Mouse (Mus musculus) left cerebral cortex, adult 2 months (tissue): Measurements from ENCODE around the gene Ppp1r11. TPM values are rescaled to one million over a fixed set of nuclear protein-coding genes. Genes with fewer than 3 reads are reported as not detected.

Experiments
- DNase-seq, 2 experiments: peaks; one replicate each; pipeline ENCODE4 v3.0.0; 2021 to 2022; ENCODE audit warnings: low spot score in 2 of 2, mixed read lengths in 1 of 2; ENCODE audit errors: extremely low spot score in 1 of 2
- H3K27ac ChIP-seq: fragments of 200-600 bp; 2 replicates; pipeline ENCODE4 v1.8.1; 2022
- H3K4me3 ChIP-seq: fragments of 200-600 bp; 2 replicates; pipeline ENCODE4 v1.8.1; 2022
- CTCF ChIP-seq: fragments of 200-600 bp; IDR thresholded peaks from 2 replicates; pipeline ENCODE4 v1.8.1; 2022; ENCODE audit warnings: antibody characterized with exemption, mild to moderate bottlenecking, moderate library complexity
- intact Hi-C: fragments of 180-260 bp; cut with DNase I; formaldehyde crosslinking; loops from one replicate; pipeline ENCODE4 v1.15.1; 2025
- total RNA-seq, 2 experiments: library from RNA; stranded (reverse); gene quantifications; 2 replicates each; pipeline ENCODE4 v1.2.3; 2021

Gene Ppp1r11
- total RNA-seq, 2 experiments from 2014 or later = 132 to 146 TPM

DNA sequence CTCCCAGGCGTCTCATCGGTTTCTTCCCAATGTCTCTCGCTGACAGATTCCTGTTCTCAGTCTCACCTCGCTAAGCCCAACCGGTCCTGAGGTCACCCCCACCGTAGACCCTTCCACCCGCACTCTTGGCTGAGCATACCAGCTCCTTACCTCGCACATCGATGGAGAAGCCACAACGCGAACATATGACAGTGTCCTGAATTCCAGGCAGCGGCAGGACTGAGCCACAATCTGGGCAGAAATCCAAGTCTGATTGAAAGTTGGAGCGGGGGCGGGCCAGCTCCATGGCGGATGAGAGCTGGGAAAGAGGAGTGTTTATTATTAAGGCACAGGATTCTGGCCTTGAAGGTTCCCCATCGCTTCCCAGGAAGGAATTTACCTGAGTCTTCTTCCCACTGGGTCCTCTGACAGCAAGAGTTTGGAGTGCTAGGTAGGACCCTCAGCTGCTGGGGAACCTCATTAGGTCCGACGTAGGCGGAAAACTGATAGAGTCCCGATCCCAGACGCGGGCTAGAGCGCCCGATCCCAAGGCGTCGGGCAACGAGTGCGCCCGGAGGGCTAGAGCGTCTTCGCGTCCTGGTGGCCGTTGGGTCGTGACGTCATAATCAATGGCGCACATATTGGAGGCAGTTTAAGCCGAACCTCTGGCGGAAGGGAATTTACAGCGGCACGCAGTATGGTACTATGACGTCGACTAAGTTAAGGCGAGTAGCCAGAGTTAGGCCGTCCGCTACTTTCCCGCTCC lies 6.6 kb upstream of the Ppp1r11 start, which contains the start of the genes Znrd1 and Znrd1as:
TSS of gene Znrd1 (minus strand) at position 561 of the 745 bp plus-strand sequence.
TSS of gene Znrd1as (plus strand) at position 594 of the 745 bp plus-strand sequence.
- DNase-seq = peak; percentile 94 to 95
- peak within 1 kb of the TSS; percentile 88 for H3K27ac ChIP-seq
- intact Hi-C loops = loop anchor here (1.0 to 5.0 kb wide), 4 partner anchors 16 to 121 kb away; partner anchors contain the start of genes Rnf39 and Trim26
- H3K4me3 ChIP-seq = peak within 1 kb of the TSS; percentile 94
- no peak for TF ChIP-seq CTCF

DNA sequence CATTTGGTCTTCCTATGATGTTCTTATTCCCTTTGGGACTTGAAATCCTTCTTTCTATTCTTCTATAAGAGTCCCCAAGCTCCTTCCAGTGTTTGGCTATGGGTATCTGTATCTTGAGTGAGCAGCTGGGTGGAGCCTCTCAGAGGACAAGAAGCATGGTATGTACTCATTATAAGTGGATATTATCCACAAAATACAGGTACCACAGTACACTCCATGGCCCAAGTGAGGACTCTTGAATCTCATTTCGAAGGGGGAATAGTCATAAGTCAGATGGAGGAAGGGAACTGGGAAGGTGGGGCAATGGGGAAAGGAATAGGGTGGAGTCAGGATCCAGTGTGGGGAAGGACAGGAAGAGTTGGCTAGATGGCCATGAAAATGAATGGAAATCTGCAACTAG lies 1.5 kb upstream of the Ppp1r11 start:
- no peak for DNase-seq
- H3K27ac ChIP-seq = no peak overlapping the region
- intact Hi-C loops = no loop called here
- H3K4me3 ChIP-seq = no peak overlapping the region
- no peak for TF ChIP-seq CTCF

DNA sequence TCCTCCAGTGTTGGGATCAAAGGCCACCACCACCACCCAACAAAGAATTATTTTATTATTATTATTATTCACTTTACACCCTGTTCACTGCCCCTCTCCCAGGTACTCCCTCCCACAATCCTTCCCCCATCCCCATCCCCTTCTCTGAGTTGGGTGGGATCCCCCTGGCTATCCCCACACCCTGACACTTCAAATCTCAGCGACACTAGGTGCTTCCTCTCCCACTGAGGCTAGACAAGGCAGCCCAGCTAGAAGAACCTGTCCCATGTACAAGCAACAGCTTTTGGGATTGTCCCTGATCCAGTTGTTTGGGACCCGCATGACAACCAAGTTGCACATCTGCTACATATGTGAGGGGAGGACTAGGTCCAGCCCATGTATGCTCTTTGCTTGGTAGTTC lies 1.1 kb upstream of the Ppp1r11 start:
- DNase-seq = no peak
- H3K27ac ChIP-seq = no peak overlapping the region
- no peak overlapping the region for H3K4me3 ChIP-seq
- TF ChIP-seq CTCF = no peak
- intact Hi-C loops = no loop called here

DNA sequence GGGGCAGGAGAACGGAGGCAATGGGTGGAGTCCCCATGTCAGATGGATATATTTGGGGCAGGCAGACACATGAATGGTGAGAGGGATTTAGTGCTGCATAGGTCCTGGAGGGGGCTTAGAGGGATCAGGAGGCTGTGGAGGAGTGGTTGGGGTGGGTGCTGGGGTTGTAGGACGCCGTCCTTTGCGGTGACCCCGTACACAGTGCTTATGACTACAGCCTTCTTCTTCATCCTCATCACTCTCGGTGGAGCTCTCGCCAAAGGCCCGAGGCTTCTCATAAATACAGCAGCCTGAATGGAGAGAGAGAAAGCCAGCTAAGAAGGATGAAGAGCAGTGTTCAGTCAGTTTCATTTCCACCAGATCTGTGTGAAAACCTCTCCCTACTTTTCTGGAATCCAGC lies 2.3 kb downstream of the Ppp1r11 start:
- no peak for TF ChIP-seq CTCF
- no peak for DNase-seq
- Histone ChIP-seq H3K27ac (no peak overlapping the region), H3K4me3 (no peak overlapping the region)
- intact Hi-C loops = no loop called here

DNA sequence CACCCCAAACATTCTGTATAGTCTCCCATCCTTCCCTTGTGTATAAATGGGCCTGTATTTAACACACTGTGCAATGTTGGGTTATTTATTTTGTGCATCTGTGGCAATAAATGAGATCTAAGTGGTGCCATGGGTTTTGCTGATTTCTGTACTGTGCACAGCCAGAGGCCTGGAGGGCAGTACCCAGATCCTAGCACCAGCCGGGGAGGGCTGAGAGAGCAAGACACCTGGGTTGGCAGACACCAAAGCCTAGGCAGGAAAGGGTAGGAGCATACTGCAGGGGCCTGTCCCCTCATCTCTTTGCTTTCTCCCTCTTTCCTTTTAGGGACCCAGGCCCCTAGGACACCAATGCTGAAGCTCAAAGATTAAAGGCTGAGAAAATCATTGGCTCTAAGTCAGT lies 3.3 kb downstream of the Ppp1r11 start:
- H3K27ac ChIP-seq = no peak overlapping the region
- no peak overlapping the region for H3K4me3 ChIP-seq
- DNase-seq = no peak
- intact Hi-C loops = no loop called here
- TF ChIP-seq CTCF = no peak

DNA sequence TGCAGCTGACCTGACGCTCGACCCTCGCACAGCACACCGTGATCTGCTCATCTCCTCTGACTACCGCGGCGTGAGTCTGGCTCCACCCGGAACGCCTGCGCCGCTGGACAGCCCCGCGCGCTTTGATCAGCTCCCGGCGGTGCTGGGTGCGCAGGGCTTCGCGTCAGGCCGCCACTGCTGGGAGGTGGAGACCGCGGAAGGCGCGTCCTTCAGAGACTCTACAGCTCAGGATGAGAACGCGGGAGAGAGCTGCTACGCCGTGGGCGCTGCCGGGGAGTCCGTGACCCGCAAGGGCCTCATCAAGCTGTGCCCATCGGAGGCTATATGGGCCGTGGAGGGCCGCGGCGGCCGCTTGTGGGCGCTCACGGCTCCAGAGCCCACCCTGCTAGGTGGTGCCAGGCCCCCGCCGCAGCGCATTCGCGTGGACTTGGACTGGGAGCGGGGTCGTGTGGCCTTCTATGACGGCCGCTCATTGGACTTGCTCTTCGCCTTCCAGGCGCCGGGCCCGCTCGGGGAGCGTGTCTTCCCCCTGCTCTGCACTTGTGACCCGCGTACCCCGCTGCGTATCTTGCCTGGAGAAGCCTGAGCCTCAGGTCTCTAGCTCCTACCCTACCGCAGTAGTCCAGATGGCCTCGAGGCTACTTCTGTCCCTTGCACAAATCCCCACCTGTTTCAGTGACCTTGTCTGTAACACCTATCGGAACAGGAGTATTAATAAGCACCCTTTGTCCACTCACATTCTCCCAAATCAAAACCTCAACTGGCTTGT lies 4.3 kb downstream of the Ppp1r11 start:
- peak overlapping the region; percentile 87 for H3K27ac ChIP-seq
- DNase-seq = peak; percentile 67 to 71
- peak overlapping the region; percentile 55 for H3K4me3 ChIP-seq
- intact Hi-C loops = loop anchor here (2.0 kb wide), 1 partner anchor 100 kb away; no protein-coding TSS in a partner anchor
- TF ChIP-seq CTCF = peak; percentile 33

DNA sequence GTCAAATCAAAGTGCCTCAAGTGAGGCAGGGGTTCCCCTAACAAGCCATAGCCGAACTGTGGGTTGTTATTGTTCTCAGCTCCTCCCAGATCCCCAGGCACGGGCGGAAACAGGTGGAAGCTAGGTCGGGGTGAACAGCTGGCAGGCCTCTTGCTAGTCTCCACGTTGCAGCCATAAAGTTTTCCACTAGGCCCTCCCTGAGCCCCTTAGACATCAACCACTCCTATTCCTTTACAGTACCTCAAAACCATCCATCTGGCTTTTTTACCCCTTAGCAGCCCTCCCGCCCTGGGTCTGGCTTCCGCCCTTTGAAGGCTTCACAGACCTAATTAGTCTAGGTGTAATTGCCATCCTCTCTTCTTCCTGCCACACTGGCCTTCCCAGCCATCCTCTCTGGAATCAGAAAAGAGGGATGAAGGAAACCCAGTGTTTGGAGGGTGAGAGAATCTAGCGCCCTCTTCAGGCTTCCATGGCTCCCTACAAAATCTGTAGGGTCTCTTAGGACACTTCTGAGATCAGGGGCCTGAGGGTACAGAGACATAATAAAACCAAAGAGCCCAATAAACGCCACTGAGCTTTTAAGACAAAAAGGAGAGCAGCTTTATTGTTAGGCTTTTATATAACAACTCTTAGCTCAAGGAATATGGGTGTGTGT lies 7.3 kb downstream of the Ppp1r11 start:
- intact Hi-C loops = no loop called here
- H3K4me3 ChIP-seq = peak overlapping the region; percentile 39
- DNase-seq = peak in 1 of 2 experiments; percentile 36

DNA sequence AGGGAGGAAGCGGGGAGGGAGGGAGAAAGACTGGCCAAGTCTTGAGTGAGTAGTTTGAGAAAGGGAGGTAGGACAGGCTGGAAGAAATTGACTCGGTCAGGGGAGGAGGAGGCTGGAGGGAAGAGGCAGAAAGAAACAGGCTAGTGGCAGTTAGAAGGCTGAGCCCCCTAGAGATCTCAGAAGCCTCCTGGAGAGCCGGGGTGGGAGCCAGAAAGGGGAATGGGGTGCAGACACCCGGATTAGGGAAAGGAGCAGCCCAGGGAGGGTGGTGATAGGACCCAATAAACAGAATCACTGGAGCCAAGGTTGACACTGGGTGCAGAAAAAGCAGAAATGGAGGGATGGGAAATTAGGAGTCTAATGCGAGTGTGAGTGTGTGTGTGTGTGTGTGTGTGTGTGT lies 7.8 kb downstream of the Ppp1r11 start:
- no peak for TF ChIP-seq CTCF
- peak overlapping the region; percentile 89 for H3K27ac ChIP-seq
- DNase-seq = no peak
- H3K4me3 ChIP-seq = peak overlapping the region; percentile 58
- intact Hi-C loops = loop anchor here (2.0 kb wide), 1 partner anchor 15 kb away; no protein-coding TSS in a partner anchor

More for the DNA sequence above, 7.3 kb downstream of the Ppp1r11 start:
- TF ChIP-seq CTCF = peak; percentile 61
- H3K27ac ChIP-seq = no peak overlapping the region

DNA sequence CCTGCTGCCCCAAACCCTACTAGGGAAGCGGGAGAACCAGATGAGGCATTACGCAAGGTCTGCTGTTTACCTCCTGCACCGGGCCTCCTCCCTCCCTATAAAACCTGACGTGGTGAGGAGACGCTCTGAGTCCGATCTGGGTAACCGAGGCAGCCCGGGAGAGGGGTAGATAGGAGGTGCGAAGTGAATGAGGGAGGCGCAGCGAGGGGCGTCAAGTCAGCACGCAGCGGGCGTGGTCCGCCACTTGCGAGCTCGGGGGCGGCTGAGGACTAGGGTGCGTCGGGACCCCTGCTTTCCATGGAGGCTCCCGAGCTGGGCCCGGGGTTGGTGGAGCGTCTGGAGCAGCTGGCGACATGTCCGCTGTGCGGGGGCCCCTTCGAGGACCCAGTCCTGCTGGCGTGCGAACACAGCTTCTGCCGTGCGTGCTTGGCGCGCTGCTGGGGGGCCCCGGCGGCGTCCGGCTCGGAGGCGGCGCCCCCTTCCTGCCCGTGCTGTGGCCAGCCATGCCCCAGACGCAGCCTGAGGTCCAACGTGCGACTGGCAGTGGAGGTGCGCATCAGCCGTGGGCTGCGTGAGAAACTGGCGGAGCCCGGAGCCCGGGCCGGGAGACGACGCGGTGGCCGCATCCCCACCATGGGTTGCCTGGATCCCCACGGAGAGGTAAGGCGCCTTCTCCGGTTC lies 8.6 kb downstream of the Ppp1r11 start, which contains the start of gene Rnf39:
TSS of gene Rnf39 (plus strand) at position 128 of the 681 bp plus-strand sequence.
- intact Hi-C loops = loop anchor here (1.0 to 2.0 kb wide), 2 partner anchors 14 to 15 kb away; partner anchors contain the start of genes Znrd1 and Znrd1as
- DNase-seq = peak in 1 of 2 experiments; percentile 59
- peak within 1 kb of the TSS; percentile 58 for H3K4me3 ChIP-seq
- no peak for TF ChIP-seq CTCF
- H3K27ac ChIP-seq = peak within 1 kb of the TSS; percentile 89

DNA sequence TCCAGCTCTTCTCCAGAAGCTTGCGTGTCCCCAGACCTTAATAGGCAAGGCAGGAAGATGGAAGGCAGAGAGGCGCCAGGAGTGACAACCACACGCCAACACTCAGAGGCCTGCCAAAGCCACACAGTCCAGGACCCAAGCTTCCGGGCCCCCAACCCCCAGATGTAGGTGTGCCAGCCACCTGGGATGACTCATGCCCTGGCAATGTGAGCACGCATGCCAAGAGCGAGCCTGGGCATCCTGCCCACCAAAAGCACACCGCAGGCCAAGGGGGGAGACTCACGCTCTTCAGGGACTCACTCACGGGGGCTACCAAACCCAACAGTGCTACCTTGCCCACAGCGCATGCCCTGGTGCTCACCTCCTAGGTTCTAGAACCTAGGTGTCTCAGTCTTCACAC lies 9.2 kb downstream of the Ppp1r11 start:
- peak overlapping the region; percentile 89 for H3K27ac ChIP-seq
- intact Hi-C loops = loop anchor here (1.0 to 2.0 kb wide), 2 partner anchors 14 to 16 kb away; partner anchors contain the start of genes Znrd1 and Znrd1as
- peak overlapping the region; percentile 58 for H3K4me3 ChIP-seq
- TF ChIP-seq CTCF = no peak
- DNase-seq = peak; percentile 50 to 78

DNA sequence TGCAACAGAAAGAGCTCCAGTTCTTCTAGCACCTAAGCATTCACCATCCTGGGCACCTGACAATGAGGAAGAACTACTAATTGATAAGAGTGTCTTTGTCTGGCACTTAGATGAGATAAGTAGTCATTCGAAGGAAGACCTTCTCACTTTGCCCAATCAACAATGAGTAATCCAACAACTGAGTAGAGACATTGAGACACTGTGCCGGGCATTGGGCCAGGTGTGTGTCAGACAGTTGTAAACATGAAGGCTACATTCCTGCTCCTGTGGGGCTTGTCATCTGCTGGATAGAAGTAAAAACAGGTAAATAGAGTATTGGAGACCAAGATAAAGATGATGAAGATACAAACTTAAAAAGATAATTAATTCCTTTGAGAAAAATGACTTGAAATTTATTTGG lies 13.5 kb downstream of the Ppp1r11 start:
- intact Hi-C loops = no loop called here
- no peak for TF ChIP-seq CTCF
- H3K27ac ChIP-seq = no peak overlapping the region
- DNase-seq = no peak
- no peak overlapping the region for H3K4me3 ChIP-seq
